Comparison of ENCODE assay signal across 17 mouse cellular contexts in genomic region chr7:101928093-101928492, GRCm38 (mm10). TPM values are rescaled to one million over a fixed set of nuclear protein-coding genes. Genes with fewer than 3 reads are reported as not detected.
"Had no signal": no experiment of that assay in that cellular context is flagged by ENCODE, and none has a peak within 500 bp of the region (broad histone marks: within the 10 kb centered on the region; RNA-seq: fewer than 3 reads in every experiment).

No protein-coding gene starts in this region.

- H3K4me3 ChIP-seq: layer of hippocampus, adult 2 months; limb, embryonic 12.5 days; lung, embryonic 15.5 days; megakaryocyte, embryonic 14.5 days; neural tube, embryonic 15.5 days had no signal

- H3K27me3 ChIP-seq: limb, embryonic 12.5 days; lung, embryonic 15.5 days; megakaryocyte, embryonic 14.5 days; neural tube, embryonic 15.5 days had no signal

- H3K27ac ChIP-seq: layer of hippocampus, adult 2 months; limb, embryonic 12.5 days; lung, embryonic 15.5 days; macrophage; neural tube, embryonic 15.5 days had no signal

- ATAC-seq: midbrain, embryonic 16.5 days had no signal

- H3K4me2 ChIP-seq: limb, embryonic 12.5 days; lung, embryonic 15.5 days; midbrain, embryonic 11.5 days; neural tube, embryonic 15.5 days had no signal

- DNase-seq: kidney, postnatal 10 days; kidney, postnatal 4 days; liver; lung, postnatal 14 days; right cerebral cortex, adult 18-20 months; right cerebral cortex, postnatal 25 days; spleen, adult 18-20 months; thymus, adult 18-20 months; thymus, postnatal 14 days had no signal

- H3K9ac ChIP-seq: limb, embryonic 12.5 days; lung, embryonic 15.5 days; neural tube, embryonic 15.5 days had no signal

- H3K9me3 ChIP-seq: limb, embryonic 12.5 days; lung, embryonic 15.5 days; neural tube, embryonic 15.5 days had no signal

- H3K36me3 ChIP-seq: limb, embryonic 12.5 days; lung, embryonic 15.5 days; neural tube, embryonic 15.5 days had no signal

RNA-seq across cellular contexts. Expression of gene Folr1, which starts 57.5 kb away (rescaled TPM):
- polyA plus RNA-seq: limb, embryonic 12.5 days; macrophage had no signal
